Mouse (Mus musculus) spleen, adult 2 months (tissue): ENCODE results near the gene Bhmt2.

ENCODE experiments used
- CTCF ChIP-seq: fragments of 200-500 bp; IDR thresholded peaks from 2 replicates; pipeline ENCODE4 v1.5.1; 2011; ENCODE audit warnings: mild to moderate bottlenecking, inconsistent platforms; ENCODE audit not compliant: insufficient read depth, insufficient read length, insufficient replicate concordance; ENCODE audit errors: extremely low read depth
- POLR2A ChIP-seq: fragments of 200-500 bp; IDR thresholded peaks from 2 replicates; pipeline ENCODE4 v1.6.1; 2011; ENCODE audit warnings: low read depth, low read length, inconsistent platforms

GRCm38 (mm10) chr13:93639636-93640035 is 34.5 kb downstream of the Bhmt2 start:
- no peak for TF ChIP-seq CTCF
- no peak for TF ChIP-seq POLR2A
